Mouse (Mus musculus) thymus, postnatal 36 days (tissue): ENCODE data around the gene Myh11.
"Not testable (repeated sequence)": the region's sequence is repeated elsewhere in the genome, so short reads cannot be mapped to it uniquely, and the experiment has no call there.

ENCODE experiments used
- DNase-seq, 2 experiments: peaks; one replicate each; pipeline ENCODE4 v3.0.0; 2022; ENCODE audit warnings: mixed read lengths in 2 of 2

Myh11 gene

GRCm38 (mm10) chr16:14160941-14161340 is 130.2 kb downstream of the Myh11 start:
- no peak for DNase-seq

DNA sequence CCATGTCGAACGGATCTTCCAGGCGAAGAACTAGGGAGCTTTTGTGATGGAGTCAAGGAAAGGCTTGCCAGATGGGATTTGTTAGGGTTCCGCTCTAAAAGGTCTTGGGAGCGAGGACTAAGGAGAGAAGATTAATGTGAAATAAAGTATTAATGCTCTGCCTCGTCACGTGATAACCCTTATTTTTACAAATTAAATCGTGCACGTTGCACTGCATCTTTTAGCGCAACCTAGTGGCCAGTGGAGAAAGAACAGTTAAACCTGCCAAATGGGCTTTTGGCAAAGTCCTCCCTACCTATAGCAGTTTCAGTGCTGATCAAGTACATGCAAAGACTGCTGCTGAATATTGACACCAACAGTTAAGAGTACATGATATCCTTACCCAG is 131.4 kb downstream of the Myh11 start:
- peak; percentile 62 to 64 for DNase-seq

GRCm38 (mm10) chr16:14158936-14159745 is 132.0 kb downstream of the Myh11 start:
- DNase-seq, result peak; percentile 100

DNA sequence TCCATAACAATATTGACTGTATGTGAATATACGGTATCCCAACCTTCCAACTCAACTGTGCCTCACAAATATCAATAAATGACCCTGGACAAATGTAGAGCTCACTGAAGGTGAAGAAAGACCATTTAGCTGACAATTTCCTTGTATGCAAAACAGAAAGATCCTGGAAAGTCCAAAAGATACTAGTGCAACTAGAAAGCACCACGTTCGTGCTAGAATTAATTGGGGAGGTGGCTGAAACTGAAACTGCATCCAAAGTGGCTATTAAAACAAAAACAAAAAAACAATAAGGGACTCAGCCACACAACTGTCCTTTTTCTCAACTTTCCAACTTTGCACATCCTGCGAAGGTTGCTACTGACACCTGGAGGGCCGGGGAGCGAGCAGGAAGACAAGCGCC is 132.6 kb downstream of the Myh11 start:
- no peak for DNase-seq

- no peak for DNase-seq
Measured at GRCm38 (mm10) chr16:14156312-14156711, 134.9 kb downstream of the Myh11 start.

GRCm38 (mm10) chr16:14155638-14156037 is 135.5 kb downstream of the Myh11 start:
- DNase-seq, result not testable (repeated sequence)

- no peak for DNase-seq
Measured at GRCm38 (mm10) chr16:14151718-14152117, 139.5 kb downstream of the Myh11 start.

DNA sequence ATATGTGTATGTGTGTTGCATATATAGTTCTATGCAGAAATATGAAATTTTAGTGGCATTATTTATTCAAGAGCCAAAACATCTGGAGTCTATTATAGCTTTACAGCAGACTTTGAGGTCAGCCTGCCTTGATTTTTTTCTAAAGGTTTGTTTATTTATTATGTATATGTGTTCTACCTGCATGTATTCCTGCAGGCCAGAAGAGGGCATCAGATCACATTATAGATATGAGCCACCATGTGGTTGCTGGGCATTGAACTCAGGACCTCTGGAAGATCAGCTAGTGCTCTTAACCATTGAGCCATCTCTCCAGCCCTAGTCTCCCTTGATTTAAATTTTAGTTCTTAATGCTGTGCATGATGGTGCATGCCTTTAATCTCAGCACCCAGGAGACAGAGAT is 143.5 kb downstream of the Myh11 start:
- no peak for DNase-seq
